Mouse (Mus musculus) heart, postnatal 25 days (tissue): ENCODE results near the gene Zc3h7b. TPM values are rescaled to one million over a fixed set of nuclear protein-coding genes. Genes with fewer than 3 reads are reported as not detected.

Experiments
- DNase-seq: peaks from one replicate; pipeline ENCODE4 v3.0.0; 2022; ENCODE audit warnings: low spot score
- intact Hi-C: fragments of 180-260 bp; cut with DNase I; formaldehyde crosslinking; loops from one replicate; pipeline ENCODE4 v1.15.1; 2025
- total RNA-seq, 2 experiments: library from RNA; stranded (reverse); gene quantifications; 2 replicates each; pipeline ENCODE4 v1.2.3; 2021

Zc3h7b gene
- total RNA-seq, 2 experiments from 2014 or later, result 70.3 to 72.9 TPM

DNA sequence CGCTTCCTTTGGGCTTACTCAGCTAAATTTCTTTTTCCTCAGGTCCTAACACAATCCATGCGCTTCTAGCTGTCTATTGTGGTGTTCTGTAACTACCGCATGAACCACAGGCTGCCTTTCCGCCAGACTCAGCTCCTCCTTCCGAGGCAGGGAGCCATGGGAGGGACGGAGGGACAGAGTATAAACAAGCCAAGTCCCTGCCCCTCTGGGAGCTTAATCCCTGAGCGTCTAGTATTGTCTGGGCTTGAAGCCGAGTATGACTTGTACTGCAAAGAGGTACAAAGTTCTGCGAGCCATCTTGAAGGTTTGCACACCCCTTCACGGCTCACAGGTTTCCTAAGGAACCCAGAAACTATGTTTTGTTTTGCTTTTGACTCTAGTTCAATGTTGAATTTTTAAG is 65.3 kb downstream of the Zc3h7b start:
- peak; percentile 94 for DNase-seq
- intact Hi-C loops, result loop anchor here (5.0 kb wide), 1 partner anchor 47 kb away; the partner anchor contains the start of gene Tob2

DNA sequence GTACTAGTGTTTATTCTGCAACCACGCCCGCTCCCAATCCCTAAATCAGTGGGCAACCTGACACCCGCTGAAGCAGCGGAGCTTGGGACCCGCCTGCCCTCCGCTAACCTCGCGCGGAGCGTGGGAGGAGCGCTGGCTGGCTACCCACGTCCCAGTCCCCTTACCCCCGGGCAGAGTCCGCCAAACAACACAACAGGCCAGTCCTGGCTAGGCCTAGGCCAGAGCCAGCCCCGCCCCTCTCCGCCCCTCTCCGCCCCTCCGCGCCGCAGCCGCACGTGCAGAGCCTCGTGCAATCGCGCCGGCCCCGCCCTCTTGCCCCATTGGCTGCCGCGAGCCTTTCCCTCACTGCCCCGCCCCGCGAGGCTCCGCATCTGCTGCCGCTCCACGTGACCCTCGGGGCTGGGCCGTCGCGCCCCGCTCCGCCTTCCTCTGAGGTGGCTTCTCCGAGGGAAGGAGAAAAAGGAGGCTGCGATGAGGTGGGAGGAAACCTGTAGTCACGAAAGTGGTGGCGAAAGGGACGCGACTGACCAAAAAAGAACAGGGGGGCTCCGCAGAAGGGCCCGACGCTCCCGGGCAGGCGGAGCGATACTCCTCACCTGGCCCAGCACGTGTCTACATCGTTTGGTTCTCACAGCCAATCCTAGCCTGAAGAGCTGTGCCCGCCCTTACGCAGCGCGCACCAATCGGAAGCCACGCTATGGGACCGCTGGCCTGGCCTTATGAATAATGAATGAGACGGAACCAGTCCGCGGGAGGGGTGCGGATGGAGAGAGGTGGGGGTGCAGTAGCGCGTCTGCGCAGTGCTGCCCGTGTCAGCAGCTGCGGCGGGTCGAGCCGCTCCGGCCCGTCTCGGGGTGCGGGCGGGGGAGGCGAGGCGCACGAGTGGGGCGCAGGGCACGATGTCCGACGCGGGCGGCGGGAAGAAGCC is 66.1 kb downstream of the Zc3h7b start:
- intact Hi-C loops, result loop anchor here (5.0 kb wide), 1 partner anchor 46 kb away; the partner anchor contains the start of gene Tob2
- peak; percentile 98 for DNase-seq

DNA sequence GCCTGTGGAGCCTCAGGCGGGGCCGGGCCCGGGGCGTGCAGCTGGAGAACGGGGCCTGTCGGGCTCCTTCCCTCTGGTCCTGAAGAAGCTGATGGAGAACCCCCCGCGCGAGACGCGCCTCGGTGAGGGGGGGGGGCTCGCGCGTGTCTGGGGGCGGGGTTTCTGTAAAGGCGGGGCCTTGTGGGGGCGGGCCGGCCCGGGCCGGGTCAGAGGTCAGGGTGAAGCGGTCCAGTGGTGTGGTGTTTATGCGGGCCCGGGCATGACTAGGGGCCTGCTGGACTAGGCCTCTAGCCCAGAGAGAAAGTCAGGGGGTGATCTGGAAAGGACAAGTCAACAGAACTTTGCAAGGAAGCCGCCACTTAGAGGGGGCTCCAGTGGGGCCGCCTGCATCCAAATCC is 66.7 kb downstream of the Zc3h7b start:
- intact Hi-C loops, result loop anchor here (5.0 kb wide), 1 partner anchor 46 kb away; the partner anchor contains the start of gene Tob2
- no peak for DNase-seq

DNA sequence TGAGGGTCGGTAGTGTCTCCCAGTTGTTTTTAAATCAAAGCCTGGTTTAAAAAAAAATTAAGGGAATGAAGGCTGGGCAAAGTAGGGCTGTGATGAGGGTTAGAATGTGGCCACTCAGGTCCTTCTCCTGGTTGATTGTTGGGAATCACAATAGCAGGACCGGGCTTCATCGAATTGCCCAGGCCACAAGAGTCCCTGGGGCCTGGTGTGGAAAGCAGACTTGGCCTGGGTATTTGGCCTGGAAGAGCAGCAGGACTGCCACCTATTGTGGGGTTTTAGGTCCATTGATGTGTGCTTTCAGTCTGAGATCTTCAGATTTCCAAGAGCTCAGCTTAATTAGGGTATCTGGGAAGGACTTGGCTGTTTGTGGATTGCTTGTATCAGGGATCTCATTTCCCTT is 67.4 kb downstream of the Zc3h7b start:
- intact Hi-C loops, result loop anchor here (5.0 kb wide), 1 partner anchor 45 kb away; the partner anchor contains the start of gene Tob2
- no peak for DNase-seq

DNA sequence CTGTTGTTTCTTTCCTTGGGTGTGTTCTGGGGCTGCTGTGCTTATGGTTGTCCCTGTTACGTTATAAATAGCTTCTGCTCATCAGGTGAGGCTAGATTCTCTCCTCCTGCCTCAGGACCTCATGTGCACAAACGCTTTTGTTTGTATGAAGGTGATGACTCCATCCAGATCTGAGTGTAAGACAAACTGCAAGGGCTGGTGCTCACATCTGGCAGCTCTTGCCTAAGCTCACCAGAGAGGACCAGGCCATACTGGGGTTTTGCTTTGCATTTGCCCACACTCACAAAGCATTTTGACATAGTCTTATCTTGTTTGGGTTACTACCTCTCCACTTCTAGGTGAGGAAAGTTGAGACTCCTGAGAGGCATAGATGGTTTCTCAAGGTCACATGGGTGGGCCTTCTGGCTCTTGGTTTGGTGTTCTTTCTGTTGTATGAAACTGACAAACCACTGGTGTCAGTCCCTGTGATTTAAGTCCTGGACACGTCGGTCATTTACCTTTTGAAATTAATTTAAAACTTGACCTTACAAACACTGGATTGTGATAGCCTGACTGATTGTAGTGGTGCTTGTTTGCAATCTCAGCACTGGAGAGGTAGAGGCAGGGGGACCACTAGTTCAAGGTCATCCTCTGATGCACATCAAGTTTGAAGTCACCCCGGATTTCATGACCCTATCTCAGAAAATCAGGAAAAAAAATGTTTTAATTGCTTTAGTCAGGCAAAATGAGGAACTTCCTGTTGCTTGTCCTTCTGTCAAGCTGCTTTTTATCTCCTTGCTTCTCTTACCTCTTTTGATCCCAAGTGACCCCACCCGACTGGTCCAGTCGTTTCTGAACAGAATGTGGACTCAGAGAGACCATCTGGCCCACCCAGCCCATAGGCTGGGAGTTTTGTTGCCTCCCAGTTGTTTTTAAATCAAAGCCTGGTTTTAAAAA is 68.1 kb downstream of the Zc3h7b start:
- no peak for DNase-seq
- intact Hi-C loops, result loop anchor here (5.0 kb wide), 1 partner anchor 44 kb away; the partner anchor contains the start of gene Tob2

DNA sequence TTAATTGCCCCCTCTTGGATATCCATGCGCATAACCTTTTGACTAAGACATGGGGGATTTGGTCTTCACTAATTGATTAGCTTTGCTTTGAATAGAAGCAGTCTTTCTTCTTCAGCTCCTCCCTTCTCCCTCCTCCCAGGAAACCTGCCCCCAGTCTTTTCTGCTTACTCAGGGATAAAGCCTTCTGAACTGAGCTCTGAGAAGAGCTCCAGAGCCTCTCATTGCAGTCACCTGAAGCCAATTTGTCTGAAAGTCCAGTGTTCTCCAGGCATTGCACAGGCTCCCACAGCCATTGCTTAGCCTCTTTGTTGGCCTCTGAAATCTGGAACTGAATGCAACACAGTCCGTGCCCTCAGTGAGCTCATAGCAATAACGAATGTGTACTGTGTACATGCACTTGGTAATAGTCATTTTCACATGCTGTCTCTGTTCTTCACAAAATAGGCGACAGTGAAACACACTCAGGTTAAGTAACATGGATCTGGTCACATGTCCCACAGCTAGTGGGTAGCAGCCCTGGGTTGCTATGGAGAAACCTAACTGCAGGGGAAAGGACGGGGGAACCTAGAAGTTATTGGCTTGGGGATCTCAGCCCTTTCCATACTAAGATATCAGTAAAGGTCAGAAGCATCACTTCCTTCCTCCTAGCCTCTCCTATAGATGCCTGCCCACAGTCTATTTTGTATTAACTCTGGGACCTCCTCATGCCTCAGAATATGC is 69.3 kb downstream of the Zc3h7b start:
- no peak for DNase-seq
- intact Hi-C loops, result loop anchor here (5.0 kb wide), 1 partner anchor 43 kb away; the partner anchor contains the start of gene Tob2

DNA sequence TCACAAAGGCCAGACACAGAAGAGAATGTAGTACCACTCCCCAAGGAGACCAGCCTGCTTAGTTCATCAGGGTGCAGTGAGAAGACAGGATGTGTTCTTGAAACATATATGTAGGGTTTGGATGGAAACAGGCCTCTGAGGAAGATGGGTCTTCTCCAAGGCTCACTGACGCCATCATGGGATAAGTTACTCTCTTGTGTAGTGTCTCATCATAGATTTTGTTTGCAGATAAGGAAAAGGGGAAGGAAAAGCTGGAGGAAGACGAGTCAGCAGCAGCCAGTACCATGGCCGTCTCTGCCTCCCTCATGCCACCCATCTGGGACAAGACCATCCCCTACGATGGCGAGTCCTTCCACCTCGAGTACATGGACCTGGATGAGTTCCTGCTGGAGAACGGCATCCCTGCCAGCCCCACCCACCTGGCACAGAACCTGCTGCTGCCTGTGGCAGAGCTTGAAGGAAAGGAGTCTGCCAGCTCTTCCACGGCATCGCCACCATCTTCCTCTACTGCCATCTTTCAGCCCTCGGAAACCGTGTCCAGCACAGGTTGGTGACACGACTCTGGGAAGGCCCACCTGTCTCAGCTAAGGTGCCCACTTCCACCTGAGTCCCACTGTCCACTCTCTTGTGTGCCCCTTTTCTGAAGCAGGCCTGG is 70.0 kb downstream of the Zc3h7b start:
- no peak for DNase-seq
- intact Hi-C loops, result loop anchor here (5.0 kb wide), 1 partner anchor 42 kb away; the partner anchor contains the start of gene Tob2

DNA sequence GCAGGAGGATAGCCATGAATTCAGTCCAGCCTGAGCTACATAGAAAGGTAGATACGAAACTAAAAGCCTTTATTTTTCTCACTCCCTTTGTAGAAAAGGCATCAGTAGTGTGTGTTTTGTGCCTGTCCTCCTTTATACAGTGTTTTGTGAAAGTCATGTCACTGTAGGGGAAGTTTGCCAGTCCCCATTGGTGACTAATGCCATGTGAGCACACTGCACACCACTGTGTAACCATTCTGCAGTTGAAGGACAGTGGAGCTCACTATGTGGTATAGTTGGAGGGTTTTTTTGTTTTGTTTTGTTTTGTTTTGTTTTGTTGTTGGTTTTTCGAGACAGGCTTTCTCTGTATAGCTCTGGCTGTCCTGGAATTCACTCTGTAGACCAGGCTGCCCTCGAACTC is 73.5 kb downstream of the Zc3h7b start:
- no peak for DNase-seq
- intact Hi-C loops, result no loop called here

DNA sequence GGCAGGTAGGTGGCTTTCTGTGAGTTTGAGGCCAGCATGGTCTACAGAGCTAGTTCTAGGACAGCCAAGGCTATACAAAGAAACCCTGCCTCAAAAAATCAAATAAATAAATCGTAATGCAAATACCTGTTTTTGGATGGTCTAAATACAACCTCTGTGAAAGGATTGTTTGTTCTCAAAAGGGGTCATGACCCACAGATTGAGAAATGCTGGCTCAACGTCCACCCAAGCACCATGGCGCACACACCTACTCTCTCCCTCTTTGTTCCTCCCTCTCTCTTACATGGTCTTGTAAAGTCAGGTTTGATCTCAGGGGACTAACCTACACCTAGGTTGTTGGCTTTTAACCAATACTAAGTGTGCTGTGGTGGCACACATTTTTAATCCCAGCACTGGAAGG is 77.8 kb downstream of the Zc3h7b start:
- intact Hi-C loops, result no loop called here
- no peak for DNase-seq

DNA sequence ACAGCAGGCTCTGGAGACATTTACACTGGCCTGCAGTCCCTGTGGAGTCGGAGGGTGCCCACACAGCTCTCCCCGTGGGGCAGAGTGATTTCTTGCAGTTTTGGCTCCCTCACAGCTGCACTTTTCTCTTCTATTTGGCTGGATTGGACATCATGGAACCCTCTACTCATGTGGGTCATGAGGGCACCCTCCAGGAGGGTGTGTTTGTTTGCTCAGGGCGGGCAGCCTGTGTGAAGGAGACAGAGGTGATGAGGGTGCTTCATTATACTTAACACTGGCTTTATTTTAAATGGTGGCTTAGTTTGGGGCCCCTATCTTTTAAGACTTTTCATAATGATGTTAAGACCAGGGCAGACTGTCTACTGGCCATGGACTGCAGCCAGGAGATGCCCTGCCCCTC is 80.0 kb downstream of the Zc3h7b start:
- no peak for DNase-seq
- intact Hi-C loops, result no loop called here

DNA sequence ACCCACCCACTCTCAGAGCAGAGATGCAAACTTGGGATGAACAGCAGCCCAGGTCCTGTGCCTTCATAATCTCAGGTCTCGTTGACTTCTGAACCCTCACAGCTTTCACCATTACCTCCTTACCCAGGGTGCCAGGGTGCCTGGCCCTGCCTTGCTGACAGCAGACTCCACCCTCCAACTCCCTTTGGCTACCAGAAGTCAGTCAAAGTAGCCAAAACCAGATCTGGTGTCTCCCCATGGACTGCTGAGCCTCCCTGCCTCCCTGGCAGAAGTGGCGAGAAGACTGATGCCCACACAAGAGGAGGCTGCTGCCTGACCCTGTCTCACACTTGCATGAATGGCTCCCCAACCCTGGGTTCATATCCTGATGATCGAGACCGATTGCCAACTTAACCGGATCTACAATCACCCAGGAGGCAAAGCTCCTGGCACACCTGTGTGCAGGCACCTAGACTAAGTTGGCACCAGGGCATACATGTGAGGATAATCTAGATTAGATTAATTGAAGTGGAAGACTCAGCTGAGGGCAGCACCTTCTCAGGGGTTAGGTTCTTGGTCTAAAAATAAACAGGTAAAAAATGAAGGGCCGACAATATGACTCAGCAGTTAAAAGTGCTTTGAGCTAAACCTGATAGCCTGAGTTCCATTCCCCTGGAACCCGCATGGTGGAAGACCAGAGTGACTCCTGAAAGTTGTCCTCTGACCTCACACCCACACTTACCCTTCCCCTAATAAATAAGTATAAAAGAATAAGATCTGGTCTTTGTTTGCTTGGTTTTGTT is 83.8 kb downstream of the Zc3h7b start:
- intact Hi-C loops, result no loop called here
- no peak for DNase-seq

DNA sequence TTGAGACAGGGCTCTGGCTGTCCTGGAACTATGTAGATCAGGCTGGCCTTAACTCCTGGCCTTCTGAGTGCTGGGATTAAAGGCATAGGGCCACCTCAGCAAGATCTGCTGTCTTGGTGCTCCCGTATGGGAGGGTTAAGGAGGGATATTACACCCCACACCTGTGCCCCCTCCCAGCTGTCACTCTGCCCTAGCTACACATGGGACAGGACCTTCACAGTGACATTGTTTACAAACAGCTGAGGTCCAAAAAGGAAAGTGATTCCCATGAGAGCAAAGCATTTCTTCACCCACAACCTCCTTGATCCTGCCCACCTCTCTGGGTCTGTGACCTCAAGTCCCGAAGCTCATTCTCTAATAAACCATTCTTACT is 84.3 kb downstream of the Zc3h7b start:
- no peak for DNase-seq
- intact Hi-C loops, result no loop called here

DNA sequence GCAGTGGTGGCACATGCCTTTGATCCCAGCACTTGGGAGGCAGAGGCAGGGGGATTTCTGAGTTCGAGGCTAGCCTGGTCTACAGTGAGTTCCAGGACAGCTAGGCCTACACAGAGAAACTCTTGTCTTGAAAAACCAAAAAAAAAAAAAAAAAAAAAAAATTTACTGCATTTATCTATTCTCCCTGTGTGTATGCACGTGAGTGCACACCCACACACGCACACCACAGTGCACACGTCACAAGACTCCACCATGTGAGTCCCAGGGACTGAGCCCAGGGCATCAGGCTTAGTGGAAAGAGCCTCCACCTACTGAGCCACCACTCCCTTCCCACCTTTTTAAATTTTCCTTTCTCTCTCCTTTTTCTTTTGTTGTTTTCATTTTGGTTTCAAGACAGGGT is 85.7 kb downstream of the Zc3h7b start:
- intact Hi-C loops, result loop anchor here (2.0 kb wide), 2 partner anchors 74 to 88 kb away; no protein-coding TSS in a partner anchor
- DNase-seq, result no peak

DNA sequence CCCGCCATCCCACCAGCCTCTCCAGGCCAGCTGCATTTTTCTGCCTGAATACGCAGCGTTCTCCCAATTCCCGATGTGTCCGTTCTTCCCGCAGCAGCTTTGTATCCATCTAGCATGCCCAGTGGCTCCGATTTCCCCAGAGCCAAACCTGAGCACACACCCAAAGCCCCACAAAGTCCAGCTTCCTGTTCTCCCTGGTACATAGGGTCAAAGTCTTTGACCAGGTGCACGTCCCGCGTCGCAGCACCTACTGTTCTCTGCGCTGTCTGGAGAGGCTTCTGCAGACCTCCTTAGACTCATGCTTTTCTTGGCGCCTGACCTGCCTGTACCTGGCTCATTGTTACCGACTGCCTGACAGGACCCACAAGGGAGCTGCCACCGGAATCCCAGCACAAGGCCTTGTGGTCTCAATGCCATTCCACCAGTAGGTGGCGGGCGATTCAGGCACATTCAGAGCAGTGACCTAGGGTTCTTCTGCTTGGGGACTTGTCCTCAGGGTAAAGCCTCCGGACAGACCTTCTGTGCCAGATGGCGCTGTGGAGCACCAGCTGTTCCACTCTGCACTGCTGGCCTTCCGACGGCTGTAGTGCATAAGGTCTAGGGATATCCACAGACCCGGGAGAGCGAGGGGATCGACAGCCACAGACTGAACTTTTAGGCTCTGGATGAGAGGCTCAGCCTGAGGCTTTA is 86.4 kb downstream of the Zc3h7b start:
- peak; percentile 81 for DNase-seq
- intact Hi-C loops, result loop anchor here (2.0 kb wide), 2 partner anchors 74 to 88 kb away; no protein-coding TSS in a partner anchor

DNA sequence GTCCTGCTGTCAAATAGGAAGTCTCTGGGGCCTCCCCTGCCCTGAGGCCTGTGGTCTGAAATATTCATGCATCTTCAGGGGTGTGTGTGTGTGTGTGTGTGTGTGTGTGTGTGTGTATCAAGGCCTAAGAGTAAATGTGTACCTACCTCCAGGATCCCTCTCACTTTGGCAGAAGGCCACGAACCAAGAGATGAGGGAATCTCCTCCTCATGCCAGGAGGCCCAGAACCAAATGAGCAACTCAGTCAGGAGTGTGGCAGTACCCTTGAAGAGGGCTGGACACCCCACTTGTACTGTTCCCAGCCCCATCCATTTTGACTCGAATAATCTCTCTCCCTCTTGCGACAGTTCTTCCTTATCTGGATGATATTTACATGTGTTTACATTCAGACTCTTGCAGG is 87.4 kb downstream of the Zc3h7b start:
- DNase-seq, result no peak
- intact Hi-C loops, result loop anchor here (2.0 kb wide), 1 partner anchor 25 kb away; no protein-coding TSS in a partner anchor

DNA sequence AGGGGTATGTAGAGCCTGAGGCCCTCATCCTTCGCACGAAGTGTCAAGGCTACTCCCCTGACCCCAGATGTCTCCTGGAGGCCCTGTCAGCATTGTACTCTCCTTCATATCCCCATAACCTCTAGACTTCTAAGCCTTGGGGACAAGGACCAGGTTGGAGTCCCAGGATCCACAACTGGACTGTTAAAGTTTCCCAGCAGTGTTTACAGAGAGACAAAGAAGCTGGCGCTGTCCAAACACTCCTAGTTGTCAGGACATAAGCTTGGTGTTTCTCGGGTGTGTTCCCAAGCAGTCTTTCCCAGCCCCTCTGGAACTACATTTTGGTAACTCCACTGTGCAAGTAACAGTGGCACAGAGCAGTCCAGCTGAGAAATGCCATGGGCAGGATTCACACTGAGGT is 88.6 kb downstream of the Zc3h7b start:
- intact Hi-C loops, result loop anchor here (2.0 kb wide), 1 partner anchor 23 kb away; no protein-coding TSS in a partner anchor

DNA sequence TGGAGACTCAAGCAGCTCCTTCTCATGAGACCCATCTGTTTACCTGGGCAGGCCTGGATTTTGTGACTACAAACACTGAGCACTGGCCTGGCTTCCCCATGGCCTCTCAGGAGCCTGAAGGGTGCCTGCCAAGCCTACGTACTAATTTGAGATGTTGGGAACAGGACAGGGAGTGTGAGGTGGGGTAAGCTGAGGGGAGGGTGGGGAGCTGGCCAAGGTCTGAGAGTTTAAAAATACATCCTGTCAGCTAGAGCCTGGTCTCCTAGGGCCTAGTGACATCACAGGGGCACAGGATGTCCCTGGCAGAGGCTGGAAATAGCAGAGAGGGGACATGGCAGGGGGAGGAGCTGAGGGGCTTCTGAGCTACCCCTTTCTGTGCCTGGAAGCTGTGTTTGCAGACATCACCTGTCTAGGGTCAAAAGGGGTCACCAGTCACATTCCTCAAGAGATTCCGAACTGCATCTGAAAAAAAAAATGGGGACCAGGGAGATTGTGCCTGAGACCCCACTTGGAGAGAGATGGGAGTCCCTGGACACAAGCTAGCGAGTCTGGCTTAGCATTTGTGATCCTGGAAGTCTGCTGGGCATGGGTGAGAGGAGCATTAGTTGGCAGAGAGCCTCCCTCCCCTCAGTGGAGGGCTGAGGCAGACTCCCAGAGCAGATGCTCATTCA is 89.4 kb downstream of the Zc3h7b start:
- intact Hi-C loops, result no loop called here
- peak; percentile 57 for DNase-seq

More for the DNA sequence above, 88.6 kb downstream of the Zc3h7b start:
- no peak for DNase-seq
